Mouse (Mus musculus): ENCODE data around the gene Prr13. TPM values are rescaled to one million over a fixed set of nuclear protein-coding genes. Genes with fewer than 3 reads are reported as not detected.

The Prr13 gene
- polyA plus RNA-seq (2015; fragmentation: Nextera tagmentation; extraction: Ambion mirVana) = 111 and 151 TPM in 2 replicates

DNA sequence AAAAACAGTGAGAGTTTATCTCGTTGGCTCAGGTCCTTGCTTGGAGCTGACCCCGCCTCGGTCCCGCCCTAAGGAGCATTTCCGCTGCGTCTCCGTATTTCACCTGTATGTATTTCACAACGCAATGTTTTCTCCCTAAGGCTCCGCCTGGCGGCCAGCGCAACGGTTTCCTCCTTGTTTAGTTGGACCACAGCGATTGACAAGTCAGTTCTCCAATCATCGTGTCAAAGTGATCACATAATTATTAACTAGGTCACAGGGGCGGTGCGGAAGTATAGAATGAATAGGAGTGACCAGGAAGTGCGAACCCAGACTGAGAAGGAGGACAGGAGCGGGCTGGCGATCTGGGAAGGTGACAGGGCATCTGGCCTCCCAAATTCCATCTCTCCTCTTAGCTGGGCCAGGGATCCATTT is at the start of gene Prr13:
Gene Prr13 (plus strand): TSS at position 125 of the 414 bp plus-strand sequence.

DNA sequence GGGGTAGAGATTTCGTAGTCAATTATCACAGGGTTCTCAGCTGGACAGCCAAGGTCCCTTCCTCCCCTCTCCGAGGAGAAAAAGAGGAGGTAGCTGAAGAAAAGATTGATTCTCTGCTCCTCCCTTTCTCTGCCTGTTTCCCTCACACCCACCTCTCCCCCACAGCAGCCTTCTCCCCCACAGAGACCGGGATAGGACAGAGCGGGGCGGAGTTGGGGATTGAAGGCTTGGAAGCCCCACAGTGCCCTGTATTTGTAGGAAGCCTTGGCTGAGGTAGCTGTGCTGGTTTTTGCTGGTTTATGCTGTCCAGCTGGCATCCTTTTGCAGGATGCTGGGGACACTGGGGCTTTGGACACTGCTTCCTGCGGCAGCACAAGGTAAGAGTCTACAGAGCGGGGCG is 13.7 kb upstream of the Prr13 start, which contains the start of gene Amhr2:
Gene Amhr2 (plus strand): TSS at position 222 of the 400 bp plus-strand sequence.

DNA sequence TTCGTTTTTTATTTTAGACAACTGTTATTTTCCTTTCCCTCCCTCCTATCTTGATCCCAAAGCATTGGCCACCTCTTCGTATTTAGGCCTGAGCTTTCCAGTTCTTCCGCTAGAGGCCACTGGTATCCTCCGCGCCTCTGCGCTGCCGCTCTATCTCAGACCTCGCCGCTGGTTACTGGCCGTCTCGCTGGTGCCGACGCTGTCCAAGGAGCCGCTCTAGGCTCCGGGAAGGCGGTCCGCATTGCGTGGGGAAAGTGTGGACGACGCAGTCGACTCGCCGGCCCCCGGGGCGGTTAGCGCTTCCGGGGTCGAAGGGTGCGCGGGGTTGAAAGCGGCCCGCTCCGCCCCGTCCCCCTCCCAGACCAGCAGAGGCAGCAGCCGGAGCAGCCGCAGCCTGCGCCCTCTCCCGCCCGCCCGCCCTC is 11.4 kb downstream of the Prr13 start, which contains the start of gene Pcbp2:
Gene Pcbp2 (plus strand): TSS at position 357 of the 422 bp plus-strand sequence.

DNA sequence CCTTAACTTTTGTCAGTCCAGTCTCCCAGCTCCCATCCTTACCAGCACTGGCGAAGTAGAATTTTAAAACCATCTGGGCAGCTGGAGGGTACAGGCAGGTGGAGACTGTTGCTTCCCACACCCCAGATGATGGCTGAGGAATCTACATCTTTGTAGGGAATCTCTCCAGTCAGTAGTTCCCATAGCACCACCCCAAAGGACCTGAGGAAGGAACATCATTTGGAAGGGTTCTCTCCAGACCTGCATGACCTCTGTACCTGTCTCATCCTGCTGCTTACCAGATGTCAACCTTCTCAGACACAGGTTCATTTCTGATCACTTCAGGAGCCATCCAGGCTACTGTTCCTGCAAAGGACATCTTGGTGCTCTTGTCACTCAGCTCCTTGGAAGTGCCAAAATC is 44.6 kb downstream of the Prr13 start, which contains the start of gene Gm10337:
Gene Gm10337 (plus strand): TSS at position 276 of the 400 bp plus-strand sequence.

Other genes with a start within 250 kb of the Prr13 start
- gene Itgb7, start 227.1 kb upstream of the Prr13 start, polyA plus RNA-seq (2015; fragmentation: Nextera tagmentation; extraction: Ambion mirVana) = 1.2 and 2.5 TPM in 2 replicates
- gene Rarg, start 201.5 kb upstream of the Prr13 start, polyA plus RNA-seq (2015; fragmentation: Nextera tagmentation; extraction: Ambion mirVana) = 27.1 and 28.4 TPM in 2 replicates
- gene Gm9918, start 188.5 kb upstream of the Prr13 start, polyA plus RNA-seq (2015; fragmentation: Nextera tagmentation; extraction: Ambion mirVana) = 0.07 TPM in 1 of 2 replicates, not detected in the other
- 81.9 and 85.2 TPM in 2 replicates for gene Mfsd5, start 179.6 kb upstream of the Prr13 start, polyA plus RNA-seq (2015; fragmentation: Nextera tagmentation; extraction: Ambion mirVana)
- 4.2 and 5.0 TPM in 2 replicates for gene Espl1, start 162.8 kb upstream of the Prr13 start, polyA plus RNA-seq (2015; fragmentation: Nextera tagmentation; extraction: Ambion mirVana)
- 296 and 317 TPM in 2 replicates for gene Pfdn5, start 132.9 kb upstream of the Prr13 start, polyA plus RNA-seq (2015; fragmentation: Nextera tagmentation; extraction: Ambion mirVana)
- gene Myg1, start 127.3 kb upstream of the Prr13 start, polyA plus RNA-seq (2015; fragmentation: Nextera tagmentation; extraction: Ambion mirVana) = 46.2 and 48.2 TPM in 2 replicates
- gene Aaas, start 108.3 kb upstream of the Prr13 start, polyA plus RNA-seq (2015; fragmentation: Nextera tagmentation; extraction: Ambion mirVana) = 28.3 and 30.9 TPM in 2 replicates
- gene Sp7, start 91.8 kb upstream of the Prr13 start, polyA plus RNA-seq (2015; fragmentation: Nextera tagmentation; extraction: Ambion mirVana) = 0.24 TPM in 2 replicates
- gene Sp1, start 52.9 kb upstream of the Prr13 start, polyA plus RNA-seq (2015; fragmentation: Nextera tagmentation; extraction: Ambion mirVana) = 4.4 and 4.8 TPM in 2 replicates
- 0.27 and 0.63 TPM in 2 replicates for gene Amhr2, start 13.7 kb upstream of the Prr13 start, polyA plus RNA-seq (2015; fragmentation: Nextera tagmentation; extraction: Ambion mirVana)
- 88.8 and 93.4 TPM in 2 replicates for gene Pcbp2, start 11.5 kb downstream of the Prr13 start, polyA plus RNA-seq (2015; fragmentation: Nextera tagmentation; extraction: Ambion mirVana)
- not detected in 2 replicates for gene Gm10337, start 44.7 kb downstream of the Prr13 start, polyA plus RNA-seq (2015; fragmentation: Nextera tagmentation; extraction: Ambion mirVana)
- gene Map3k12, start 58.0 kb downstream of the Prr13 start, polyA plus RNA-seq (2015; fragmentation: Nextera tagmentation; extraction: Ambion mirVana) = 4.6 TPM in 2 replicates
- 39.6 and 40.1 TPM in 2 replicates for gene Tarbp2, start 59.2 kb downstream of the Prr13 start, polyA plus RNA-seq (2015; fragmentation: Nextera tagmentation; extraction: Ambion mirVana)
- gene Npff, start 65.9 kb downstream of the Prr13 start, polyA plus RNA-seq (2015; fragmentation: Nextera tagmentation; extraction: Ambion mirVana) = 1.4 and 1.7 TPM in 2 replicates
- gene Gm28047, start 166.0 kb downstream of the Prr13 start, polyA plus RNA-seq (2015; fragmentation: Nextera tagmentation; extraction: Ambion mirVana) = 0.28 TPM in 1 of 2 replicates, not detected in the other
- 21.9 and 26.8 TPM in 2 replicates for gene Atf7, start 166.4 kb downstream of the Prr13 start, polyA plus RNA-seq (2015; fragmentation: Nextera tagmentation; extraction: Ambion mirVana)
- gene Atp5g2, start 213.3 kb downstream of the Prr13 start, polyA plus RNA-seq (2015; fragmentation: Nextera tagmentation; extraction: Ambion mirVana) = 66.5 and 82.5 TPM in 2 replicates

Measured in urinary bladder, postnatal 0 days (tissue).